Mouse (Mus musculus): Measurements from ENCODE around the gene Gm11060. TPM values are rescaled to one million over a fixed set of nuclear protein-coding genes. Genes with fewer than 3 reads are reported as not detected.

The Gm11060 gene
- polyA plus RNA-seq, 1 experiment from 2014 or later, result not detected

GRCm38 (mm10) chr2:105125205-105125604 lies 33.4 kb downstream of the Gm11060 start:
- no peak for TF ChIP-seq CTCF (IDR thresholded peaks at IDR 0.05; ENCODE audit: low read depth)
- no peak overlapping the region for H3K27ac ChIP-seq (ENCODE audit: low read depth)
- peak overlapping the region; percentile 34; the same call in 1 of the 2 replicates for H3K4me3 ChIP-seq (ENCODE audit: low read depth, low read length)
- peak overlapping the region; percentile 29; the same call in 1 of the 2 replicates for H3K4me2 ChIP-seq
- ATAC-seq (ENCODE audit: insufficient read depth) (no peak), DNase-seq (no peak)
- H3K4me1 ChIP-seq (ENCODE audit: insufficient read depth), result no peaks in the 10 kb centered on the region; the same call in 1 of the 2 replicates
- H3K36me3 ChIP-seq (ENCODE audit: insufficient read depth), result no peaks in the 10 kb centered on the region
- no peaks in the 10 kb centered on the region for H3K9me3 ChIP-seq (ENCODE audit: low read depth, low read length)
- H3K27me3 ChIP-seq (ENCODE audit: insufficient read depth, low read length), result peaks cover 97% of the 10 kb centered on the region
- H3K9ac ChIP-seq, result no peak overlapping the region
- WGBS, result 2% methylated on average over 8 of the region's 8 CpGs

- Histone ChIP-seq H3K27ac (ENCODE audit: low read depth) (no peak overlapping the region), H3K4me1 (ENCODE audit: insufficient read depth) (no peaks in the 10 kb centered on the region; the same call in 1 of the 2 replicates), H3K9ac (no peak overlapping the region), H3K36me3 (ENCODE audit: insufficient read depth) (no peaks in the 10 kb centered on the region), H3K9me3 (ENCODE audit: low read depth, low read length) (no peaks in the 10 kb centered on the region), H3K4me2 (peak overlapping the region; percentile 29; the same call in 1 of the 2 replicates), H3K27me3 (ENCODE audit: insufficient read depth, low read length) (peaks cover 97% of the 10 kb centered on the region), H3K4me3 (ENCODE audit: low read depth, low read length) (peak overlapping the region; percentile 34; the same call in 1 of the 2 replicates)
- DNase-seq, result no peak
- no peak for ATAC-seq (ENCODE audit: insufficient read depth)
- TF ChIP-seq CTCF (IDR thresholded peaks at IDR 0.05; ENCODE audit: low read depth), result no peak
- WGBS, result 4% methylated on average over 15 of the region's 15 CpGs
Observed at GRCm38 (mm10) chr2:105125641-105126040, 33.8 kb downstream of the Gm11060 start.

GRCm38 (mm10) chr2:105126279-105126678 lies 34.5 kb downstream of the Gm11060 start, which contains the start of gene Wt1:
Gene Wt1, plus strand, starts transcription at chr2:105126529.
- H3K27me3 ChIP-seq (ENCODE audit: insufficient read depth, low read length), result peaks cover 97% of the 10 kb centered on the region
- H3K9me3 ChIP-seq (ENCODE audit: low read depth, low read length), result no peaks in the 10 kb centered on the region
- WGBS, result under 1% methylated on average over 25 of the region's 25 CpGs
- H3K36me3 ChIP-seq (ENCODE audit: insufficient read depth), result no peaks in the 10 kb centered on the region
- DNase-seq (peak; percentile 65), ATAC-seq (ENCODE audit: insufficient read depth) (peak; percentile 80)
- peak within 1 kb of the TSS; percentile 34 for H3K4me3 ChIP-seq (ENCODE audit: low read depth, low read length)
- no peaks in the 10 kb centered on the region; the same call in 1 of the 2 replicates for H3K4me1 ChIP-seq (ENCODE audit: insufficient read depth)
- peak within 1 kb of the TSS; percentile 36; the same call in 1 of the 2 replicates for H3K9ac ChIP-seq
- TF ChIP-seq CTCF (IDR thresholded peaks at IDR 0.05; ENCODE audit: low read depth), result no peak
- H3K27ac ChIP-seq (ENCODE audit: low read depth), result peak within 1 kb of the TSS; percentile 42; the same call in 1 of the 2 replicates
- H3K4me2 ChIP-seq, result peak within 1 kb of the TSS; percentile 51

GRCm38 (mm10) chr2:105126691-105127530 lies 35.1 kb downstream of the Gm11060 start:
- Histone ChIP-seq H3K4me2 (peak overlapping the region; percentile 51), H3K9me3 (ENCODE audit: low read depth, low read length) (no peaks in the 10 kb centered on the region), H3K4me1 (ENCODE audit: insufficient read depth) (no peaks in the 10 kb centered on the region; the same call in 1 of the 2 replicates), H3K36me3 (ENCODE audit: insufficient read depth) (no peaks in the 10 kb centered on the region), H3K4me3 (ENCODE audit: low read depth, low read length) (peak overlapping the region; percentile 34), H3K27me3 (ENCODE audit: insufficient read depth, low read length) (peaks cover 97% of the 10 kb centered on the region), H3K9ac (peak overlapping the region; percentile 36; the same call in 1 of the 2 replicates), H3K27ac (ENCODE audit: low read depth) (peak overlapping the region; percentile 42; the same call in 1 of the 2 replicates)
- no peak for TF ChIP-seq CTCF (IDR thresholded peaks at IDR 0.05; ENCODE audit: low read depth)
- DNase-seq (peak; percentile 38), ATAC-seq (ENCODE audit: insufficient read depth) (peak; percentile 33)
- WGBS, result under 1% methylated on average over 88 of the region's 92 CpGs

- H3K9me3 ChIP-seq (ENCODE audit: low read depth, low read length), result no peaks in the 10 kb centered on the region
- H3K4me1 ChIP-seq (ENCODE audit: insufficient read depth), result no peaks in the 10 kb centered on the region; the same call in 1 of the 2 replicates
- peaks cover 98% of the 10 kb centered on the region for H3K27me3 ChIP-seq (ENCODE audit: insufficient read depth, low read length)
- no peak for TF ChIP-seq CTCF (IDR thresholded peaks at IDR 0.05; ENCODE audit: low read depth)
- DNase-seq, result peak; percentile 30
- ATAC-seq (ENCODE audit: insufficient read depth), result no peak
- peak overlapping the region; percentile 34 for H3K4me3 ChIP-seq (ENCODE audit: low read depth, low read length)
- peak overlapping the region; percentile 29; the same call in 1 of the 2 replicates for H3K9ac ChIP-seq
- H3K36me3 ChIP-seq (ENCODE audit: insufficient read depth), result no peaks in the 10 kb centered on the region
- H3K4me2 ChIP-seq, result peak overlapping the region; percentile 51
- 1% methylated on average over 52 of the region's 52 CpGs for WGBS
- no peak overlapping the region for H3K27ac ChIP-seq (ENCODE audit: low read depth)
Observed at GRCm38 (mm10) chr2:105127531-105128480, 36.0 kb downstream of the Gm11060 start.

- no peaks in the 10 kb centered on the region for H3K9me3 ChIP-seq (ENCODE audit: low read depth, low read length)
- no peaks in the 10 kb centered on the region for H3K4me1 ChIP-seq (ENCODE audit: insufficient read depth)
- no peak overlapping the region; the same call in 1 of the 2 replicates for H3K9ac ChIP-seq
- H3K27ac ChIP-seq (ENCODE audit: low read depth), result no peak overlapping the region
- H3K27me3 ChIP-seq (ENCODE audit: insufficient read depth, low read length), result peaks cover 98% of the 10 kb centered on the region
- TF ChIP-seq CTCF (IDR thresholded peaks at IDR 0.05; ENCODE audit: low read depth), result no peak
- DNase-seq (no peak), ATAC-seq (ENCODE audit: insufficient read depth) (no peak)
- peak overlapping the region; percentile 34; the same call in 1 of the 2 replicates for H3K4me3 ChIP-seq (ENCODE audit: low read depth, low read length)
- peak overlapping the region; percentile 51; the same call in 1 of the 2 replicates for H3K4me2 ChIP-seq
- H3K36me3 ChIP-seq (ENCODE audit: insufficient read depth), result no peaks in the 10 kb centered on the region
- WGBS, result 5% methylated on average over 12 of the region's 12 CpGs
Observed at GRCm38 (mm10) chr2:105128564-105128963, 36.7 kb downstream of the Gm11060 start.
